Comparison of ENCODE assay signal across 8 mouse cellular contexts in the genomic region with DNA sequence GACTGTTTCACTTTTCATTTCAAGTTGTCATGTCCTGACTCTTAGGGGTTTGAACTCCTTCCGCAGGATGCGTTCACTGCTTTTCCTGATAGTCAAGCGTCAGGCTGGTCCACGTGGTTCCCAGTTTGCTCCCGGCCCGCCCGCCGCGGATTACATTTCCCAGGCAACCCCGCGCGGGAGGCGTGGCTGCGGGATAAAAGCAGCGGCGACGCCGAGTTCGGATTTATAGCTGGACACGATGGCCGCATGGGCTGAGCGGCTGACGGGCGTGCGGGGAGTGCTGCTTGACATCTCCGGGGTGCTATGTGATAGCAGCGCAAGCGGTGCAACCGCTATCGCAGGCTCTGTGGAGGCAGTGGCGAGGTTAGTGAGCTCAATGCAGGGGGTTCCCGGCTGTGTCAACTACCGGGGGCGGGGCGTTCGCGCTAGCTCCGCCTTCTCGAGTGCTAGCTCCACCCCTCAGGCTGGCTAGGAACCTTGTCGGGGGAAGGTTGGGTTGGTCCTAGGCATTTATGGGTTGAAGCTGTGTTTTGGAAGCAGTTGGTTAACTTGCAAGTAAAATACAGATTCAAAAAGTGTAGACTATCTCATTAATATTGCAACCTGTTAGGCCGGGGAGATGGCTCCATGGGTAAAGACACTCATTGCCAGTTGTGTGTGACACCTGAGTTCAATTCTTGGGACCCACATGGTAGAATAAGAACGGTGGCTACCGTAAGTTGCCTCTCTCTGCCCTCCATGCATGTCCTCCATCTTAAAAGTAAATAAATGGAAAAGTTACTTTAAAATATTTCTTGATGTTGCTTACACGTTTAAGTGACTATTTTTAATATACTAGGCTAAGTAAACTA. TPM values are rescaled to one million over a fixed set of nuclear protein-coding genes. Genes with fewer than 3 reads are reported as not detected.
A peak's percentile ranks its signal among the peaks of the same experiment; 100 is the strongest.
DNase-seq lines count a peak whose midpoint lies in the region; ATAC-seq lines count a peak whose summit lies in the region.

A gene (plus strand): TSS at position 171 of the 851 bp plus-strand sequence.

- H3K36me3 ChIP-seq in hindbrain, embryonic 12.5 days: no peaks in the 10 kb centered on the region

- no peak within 1 kb of the TSS for H3K27ac ChIP-seq in hindbrain, embryonic 12.5 days

- peak within 1 kb of the TSS; percentile 52; the same call in 1 of the 2 replicates for H3K9ac ChIP-seq in hindbrain, embryonic 12.5 days

- H3K4me1 ChIP-seq in hindbrain, embryonic 12.5 days: peaks cover 9% of the 10 kb centered on the region; the same call in 1 of the 2 replicates

- peak; percentile 74 for ATAC-seq in hindbrain, embryonic 12.5 days (ENCODE audit: low FRiP score)

- 8% methylated on average over 44 of the region's 44 CpGs for WGBS in hindbrain, embryonic 12.5 days

- H3K4me2 ChIP-seq in hindbrain, embryonic 12.5 days (replicated peaks): peak within 1 kb of the TSS; percentile 75

- H3K9me3 ChIP-seq in hindbrain, embryonic 12.5 days (replicated peaks): no peaks in the 10 kb centered on the region

- DNase-seq in R1 (ENCODE audit: low read depth, low spot score): peak; percentile 84
- DNase-seq in cerebellum, postnatal 14 days: peak; percentile 63 to 71
- DNase-seq in frontal cortex, postnatal 14 days (ENCODE audit: low spot score in 2 of 2): peak; percentile 51 to 69
- peak; percentile 76 to 84 for DNase-seq in layer of hippocampus, postnatal 14 days (ENCODE audit: low spot score in 2 of 2)
- peak; percentile 74 for DNase-seq in lung, postnatal 14 days
- peak; percentile 84 for DNase-seq in ovary, postnatal 36 days (ENCODE audit: low spot score)
- DNase-seq in thymus, postnatal 14 days: peak; percentile 75

- H3K4me3 ChIP-seq in hindbrain, embryonic 12.5 days: peak within 1 kb of the TSS; percentile 54

- peaks cover 22% of the 10 kb centered on the region for H3K27me3 ChIP-seq in hindbrain, embryonic 12.5 days

RNA-seq across cellular contexts. Expression of the gene that starts here (rescaled TPM):
- polyA plus RNA-seq in hindbrain, embryonic 12.5 days (2016; fragmentation: Nextera tagmentation; extraction: Ambion mirVana): 17.7 and 17.8 TPM in 2 replicates
- 10 to 100 TPM; 30.5 to 31.2 TPM for total RNA-seq in layer of hippocampus, postnatal 14 days (2021)
